Mouse (Mus musculus): ENCODE data around the gene Ocrl.

The Ocrl gene

GRCm38 (mm10) chrX:47912306-47912792 is at the start of gene Ocrl:
Gene Ocrl (plus strand): TSS chrX:47912387.
- peak; percentile 20 for DNase-seq (ENCODE audit: low spot score)

GRCm38 (mm10) chrX:47880052-47880451 is 32.1 kb upstream of the Ocrl start:
- no peak for DNase-seq (ENCODE audit: low spot score)

GRCm38 (mm10) chrX:47882813-47883212 is 29.4 kb upstream of the Ocrl start:
- no peak for DNase-seq (ENCODE audit: low spot score)

- DNase-seq (ENCODE audit: low spot score): no peak
Observed at GRCm38 (mm10) chrX:47887401-47887800, 24.8 kb upstream of the Ocrl start.

- no peak for DNase-seq (ENCODE audit: low spot score)
Observed at GRCm38 (mm10) chrX:47891243-47891906, 20.8 kb upstream of the Ocrl start.

- no peak for DNase-seq (ENCODE audit: low spot score)
Observed at GRCm38 (mm10) chrX:47891907-47892430, 20.2 kb upstream of the Ocrl start.

- DNase-seq (ENCODE audit: low spot score): no peak
Observed at GRCm38 (mm10) chrX:47892431-47893024, 19.7 kb upstream of the Ocrl start, which contains the start of gene Smarca1. Gene Smarca1 (minus strand): TSS chrX:47892974.

- DNase-seq (ENCODE audit: low spot score): no peak
Observed at GRCm38 (mm10) chrX:47912904-47913542, 836 bp downstream of the Ocrl start.

DNA sequence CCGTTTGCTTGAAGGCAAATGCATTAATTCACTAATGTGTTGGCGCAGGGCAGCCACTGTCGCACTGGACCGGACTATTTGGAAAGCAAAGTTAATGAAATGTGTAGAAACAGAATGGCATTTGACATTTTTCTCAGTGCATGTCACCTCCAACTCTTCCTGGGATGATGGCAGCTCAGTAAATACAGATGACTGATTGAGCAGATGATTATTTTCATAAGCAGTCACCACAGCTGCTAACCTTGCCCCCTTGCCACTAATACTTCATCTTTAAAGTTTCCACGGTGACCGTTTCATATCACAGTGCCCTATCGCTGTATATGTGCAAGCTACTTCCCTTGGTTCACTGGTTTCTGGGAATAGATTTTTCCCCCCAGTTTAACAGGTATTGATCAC is 1.4 kb downstream of the Ocrl start:
- no peak for DNase-seq (ENCODE audit: low spot score)

GRCm38 (mm10) chrX:47916831-47917230 is 4.6 kb downstream of the Ocrl start:
- DNase-seq (ENCODE audit: low spot score): no peak

GRCm38 (mm10) chrX:47920541-47920940 is 8.4 kb downstream of the Ocrl start:
- no peak for DNase-seq (ENCODE audit: low spot score)

GRCm38 (mm10) chrX:47927981-47928380 is 15.8 kb downstream of the Ocrl start:
- no peak for DNase-seq (ENCODE audit: low spot score)

DNA sequence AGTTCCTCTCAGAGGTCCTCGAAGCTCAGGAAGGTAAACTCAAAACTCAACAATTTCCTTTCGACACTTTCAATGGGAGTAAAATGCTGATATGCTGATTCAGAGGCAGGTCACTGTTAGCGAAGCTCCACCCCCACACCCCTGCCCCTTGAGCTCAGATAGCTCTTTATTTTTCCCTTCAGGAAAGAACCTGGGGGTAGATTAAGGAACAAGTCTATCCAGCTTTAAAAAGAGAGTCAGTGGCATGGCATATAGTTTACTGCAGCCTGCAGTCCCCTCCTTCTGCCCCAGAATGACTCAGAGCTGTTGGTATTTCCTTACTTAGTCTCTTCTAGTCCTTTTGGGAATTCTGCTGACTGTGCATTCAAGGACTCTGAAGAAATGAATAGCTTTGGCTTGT is 18.3 kb downstream of the Ocrl start:
- DNase-seq (ENCODE audit: low spot score): no peak

GRCm38 (mm10) chrX:47934352-47934751 is 22.2 kb downstream of the Ocrl start:
- no peak for DNase-seq (ENCODE audit: low spot score)

- no peak for DNase-seq (ENCODE audit: low spot score)
Observed at GRCm38 (mm10) chrX:47936885-47937284, 24.7 kb downstream of the Ocrl start.

GRCm38 (mm10) chrX:47937740-47938139 is 25.6 kb downstream of the Ocrl start:
- DNase-seq (ENCODE audit: low spot score): no peak

- no peak for DNase-seq (ENCODE audit: low spot score)
Observed at GRCm38 (mm10) chrX:47949729-47950128, 37.5 kb downstream of the Ocrl start.

DNA sequence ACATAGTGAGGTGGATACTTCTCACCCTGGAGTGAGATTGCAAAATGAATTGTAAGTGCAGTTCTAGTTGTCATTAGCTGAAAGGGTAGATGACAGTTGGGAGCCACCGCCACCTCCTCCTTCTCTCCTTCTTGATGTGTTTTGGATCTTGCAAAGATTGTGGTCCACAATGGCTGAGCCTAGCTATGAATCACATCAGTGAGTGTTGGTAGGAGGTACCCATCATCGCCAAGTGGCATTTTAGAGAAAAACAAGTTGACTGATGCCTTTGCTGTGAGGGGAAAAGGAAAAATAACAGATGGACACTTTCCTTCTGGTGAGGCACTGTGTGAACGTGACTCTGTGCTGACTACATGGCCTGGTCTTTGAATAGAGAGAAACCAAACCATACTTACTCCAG is 50.4 kb downstream of the Ocrl start:
- DNase-seq (ENCODE audit: low spot score): no peak

GRCm38 (mm10) chrX:47970371-47970770 is 58.2 kb downstream of the Ocrl start:
- peak; percentile 18 for DNase-seq (ENCODE audit: low spot score)

DNA sequence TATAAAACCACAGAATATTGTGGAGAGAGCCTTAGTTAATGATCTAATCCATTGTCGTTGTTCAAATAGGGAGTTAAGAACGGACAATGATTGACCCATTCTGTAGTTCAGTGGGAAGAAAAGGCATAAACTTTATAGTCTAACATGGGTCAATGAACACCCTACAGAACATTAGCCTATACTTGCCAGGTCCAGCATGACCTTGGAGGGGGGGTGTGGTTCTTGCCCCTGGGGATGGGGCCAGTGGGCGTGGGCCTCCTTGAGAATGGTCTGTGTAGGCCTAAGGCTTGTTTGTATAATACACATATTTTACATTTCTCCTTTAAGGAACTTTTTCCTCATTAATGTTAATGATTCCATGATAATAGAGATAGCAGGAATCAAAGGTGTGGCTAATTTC is 58.7 kb downstream of the Ocrl start:
- no peak for DNase-seq (ENCODE audit: low spot score)

DNA sequence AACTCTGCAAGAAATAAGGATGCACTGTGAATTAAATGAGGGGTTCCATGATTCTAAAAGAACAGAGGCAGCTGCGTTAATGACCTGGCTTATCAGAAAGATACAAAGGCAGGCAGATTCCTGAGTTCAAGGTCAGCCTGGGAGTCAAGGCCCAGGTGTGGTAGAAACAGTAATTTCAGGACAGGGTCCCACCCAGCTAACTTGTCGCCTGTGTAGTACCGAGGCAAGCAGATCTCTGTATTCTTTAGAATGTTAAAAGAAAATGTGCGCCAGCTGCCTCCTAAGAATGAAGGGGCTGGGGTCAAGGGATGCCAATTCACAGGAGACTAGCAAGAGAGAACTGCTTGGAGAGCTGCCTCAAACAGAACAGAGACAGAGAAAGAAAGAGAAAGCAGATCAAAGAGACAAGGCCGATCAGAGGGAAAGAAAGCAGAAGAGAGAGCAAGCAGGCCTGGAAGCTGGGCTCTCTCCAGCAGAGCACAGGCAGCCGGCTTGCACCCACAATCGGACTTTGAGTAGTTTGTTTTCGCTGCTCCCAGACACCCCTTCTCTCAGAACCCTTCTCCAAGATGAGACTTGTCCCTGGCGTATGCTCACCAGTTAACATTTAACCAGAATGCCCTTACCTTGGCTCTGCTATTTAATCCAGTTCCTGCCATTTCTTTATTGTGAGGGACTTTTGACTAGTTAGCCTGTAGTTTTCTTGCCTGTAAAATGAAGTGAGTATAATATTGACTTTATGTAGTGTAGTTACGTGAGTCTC is 59.4 kb downstream of the Ocrl start:
- no peak for DNase-seq (ENCODE audit: low spot score)

DNA sequence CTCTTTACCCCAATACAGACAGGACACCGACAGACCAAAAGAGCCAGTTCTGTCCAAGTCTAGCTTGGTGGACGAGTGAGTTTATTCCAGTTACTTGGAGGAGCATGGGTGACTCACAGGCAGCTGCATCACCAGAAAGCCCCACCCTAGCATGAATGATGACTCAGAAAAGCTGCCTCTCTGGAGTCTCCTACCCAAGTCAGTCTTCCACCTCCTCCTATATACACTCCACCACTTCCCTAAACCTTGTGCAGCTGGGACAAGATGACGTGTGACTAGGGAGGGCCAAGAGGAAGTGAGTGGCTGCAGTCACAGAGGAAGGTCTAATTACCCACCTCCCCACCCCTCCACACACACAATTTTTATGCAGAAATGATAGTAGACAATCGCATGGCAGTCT is 64.4 kb downstream of the Ocrl start:
- no peak for DNase-seq (ENCODE audit: low spot score)
